Mouse (Mus musculus): ENCODE results near the gene Ccdc32.
"Not testable (repeated sequence)": the region's sequence is repeated elsewhere in the genome, so short reads cannot be mapped to it uniquely, and the experiment has no call there.

Gene Ccdc32

GRCm38 (mm10) chr2:119028941-119029551 is at the start of gene Ccdc32:
Ccdc32 (minus strand) TSS chr2:119029393.
- DNase-seq (ENCODE audit: low read depth) = peak; percentile 94

GRCm38 (mm10) chr2:119072397-119072796 is 43.2 kb upstream of the Ccdc32 start:
- DNase-seq (ENCODE audit: low read depth) = no peak

GRCm38 (mm10) chr2:119060139-119060538 is 30.9 kb upstream of the Ccdc32 start:
- DNase-seq (ENCODE audit: low read depth) = no peak

GRCm38 (mm10) chr2:119050132-119050650 is 21.0 kb upstream of the Ccdc32 start:
- no peak for DNase-seq (ENCODE audit: low read depth)

GRCm38 (mm10) chr2:119047849-119048248 is 18.7 kb upstream of the Ccdc32 start:
- DNase-seq (ENCODE audit: low read depth) = no peak

- DNase-seq (ENCODE audit: low read depth) = peak; percentile 99
Observed at GRCm38 (mm10) chr2:119046649-119047611, 17.7 kb upstream of the Ccdc32 start, which contains the start of gene Knl1. Knl1 (plus strand) TSS chr2:119047119.

- no peak for DNase-seq (ENCODE audit: low read depth)
Observed at GRCm38 (mm10) chr2:119045163-119045562, 16.0 kb upstream of the Ccdc32 start.

GRCm38 (mm10) chr2:119040882-119041281 is 11.7 kb upstream of the Ccdc32 start:
- peak; percentile 64 for DNase-seq (ENCODE audit: low read depth)

- no peak for DNase-seq (ENCODE audit: low read depth)
Observed at GRCm38 (mm10) chr2:119035397-119035745, 6.2 kb upstream of the Ccdc32 start.

- peak; percentile 95 for DNase-seq (ENCODE audit: low read depth)
Observed at GRCm38 (mm10) chr2:119034656-119035396, 5.6 kb upstream of the Ccdc32 start, which contains the start of gene Rpusd2. Rpusd2 (plus strand) TSS chr2:119034790.

GRCm38 (mm10) chr2:119032191-119032590 is 3.0 kb upstream of the Ccdc32 start:
- no peak for DNase-seq (ENCODE audit: low read depth)

GRCm38 (mm10) chr2:119026951-119027350 is 2.2 kb downstream of the Ccdc32 start:
- DNase-seq (ENCODE audit: low read depth) = no peak

- DNase-seq (ENCODE audit: low read depth) = no peak
Observed at GRCm38 (mm10) chr2:119025239-119025616, 4.0 kb downstream of the Ccdc32 start.

- peak; percentile 44 for DNase-seq (ENCODE audit: low read depth)
Observed at GRCm38 (mm10) chr2:119024536-119025238, 4.5 kb downstream of the Ccdc32 start.

GRCm38 (mm10) chr2:119023154-119023660 is 6.0 kb downstream of the Ccdc32 start:
- DNase-seq (ENCODE audit: low read depth) = no peak

GRCm38 (mm10) chr2:119019538-119019937 is 9.7 kb downstream of the Ccdc32 start:
- DNase-seq (ENCODE audit: low read depth) = no peak

GRCm38 (mm10) chr2:119019131-119019530 is 10.1 kb downstream of the Ccdc32 start:
- no peak for DNase-seq (ENCODE audit: low read depth)

- DNase-seq (ENCODE audit: low read depth) = no peak
Observed at GRCm38 (mm10) chr2:119018391-119019122, 10.6 kb downstream of the Ccdc32 start.

GRCm38 (mm10) chr2:119017647-119018046 is 11.5 kb downstream of the Ccdc32 start:
- DNase-seq (ENCODE audit: low read depth) = no peak

- DNase-seq (ENCODE audit: low read depth) = not testable (repeated sequence)
Observed at GRCm38 (mm10) chr2:119016312-119016711, 12.9 kb downstream of the Ccdc32 start.
